21 mouse cellular contexts compared by ENCODE assay signal in genomic region chr1:133671801-133672200, GRCm38 (mm10). TPM values are rescaled to one million over a fixed set of nuclear protein-coding genes. Genes with fewer than 3 reads are reported as not detected.
"Had no signal": no experiment of that assay in that cellular context is flagged by ENCODE, and none has a peak within 500 bp of the region (broad histone marks: within the 10 kb centered on the region; RNA-seq: fewer than 3 reads in every experiment).

No protein-coding gene starts in this region.

- H3K27me3 ChIP-seq: limb, embryonic 12.5 days; limb, embryonic 15.5 days; midbrain, embryonic 12.5 days; midbrain, embryonic 15.5 days; neural tube, embryonic 13.5 days; stomach, embryonic 15.5 days had no signal

- H3K4me3 ChIP-seq: layer of hippocampus, adult 2 months; limb, embryonic 12.5 days; limb, embryonic 15.5 days; midbrain, embryonic 12.5 days; midbrain, embryonic 15.5 days; neural tube, embryonic 13.5 days; stomach, embryonic 15.5 days had no signal

- H3K27ac ChIP-seq: layer of hippocampus, adult 2 months; limb, embryonic 12.5 days; limb, embryonic 15.5 days; liver, embryonic 14.5 days; macrophage; midbrain, embryonic 12.5 days; midbrain, embryonic 15.5 days; neural tube, embryonic 13.5 days; stomach, embryonic 15.5 days had no signal

- H3K4me1 ChIP-seq: limb, embryonic 12.5 days; limb, embryonic 15.5 days; midbrain, embryonic 12.5 days; midbrain, embryonic 15.5 days; neural tube, embryonic 13.5 days; stomach, embryonic 15.5 days had no signal

- DNase-seq: kidney, postnatal 14 days; kidney, postnatal 4 days; layer of hippocampus, adult 9-11 months; liver, postnatal 0 days; lung, embryonic 14.5 days; retina, postnatal 1 day; right cerebral cortex, postnatal 25 days; spleen, adult 18-20 months; thymus, postnatal 36 days had no signal

- H3K36me3 ChIP-seq: limb, embryonic 12.5 days; limb, embryonic 15.5 days; midbrain, embryonic 12.5 days; midbrain, embryonic 15.5 days; neural tube, embryonic 13.5 days; stomach, embryonic 15.5 days had no signal

RNA-seq across cellular contexts. Expression of gene Zbed6, which starts 11.1 kb away (rescaled TPM):
- polyA plus RNA-seq: kidney, embryonic 16.5 days; limb, embryonic 12.5 days; limb, embryonic 15.5 days; liver, embryonic 11.5 days; lung, embryonic 14.5 days; lung, postnatal 0 days; midbrain, embryonic 12.5 days; midbrain, embryonic 15.5 days; neural tube, embryonic 13.5 days; stomach, embryonic 15.5 days had no signal

RNA-seq across cellular contexts. Expression of gene Lax1, which starts 18.1 kb away (rescaled TPM):
- polyA plus RNA-seq: macrophage had no signal
